Mouse (Mus musculus): ENCODE data around the gene Olfr1145. TPM values are rescaled to one million over a fixed set of nuclear protein-coding genes. Genes with fewer than 3 reads are reported as not detected.

Gene Olfr1145
- not detected in 2 replicates for polyA plus RNA-seq (2016; fragmentation: Nextera tagmentation; extraction: Ambion mirVana)

- H3K4me3 ChIP-seq, result no peak within 1 kb of the TSS
- no peak within 1 kb of the TSS for H3K9ac ChIP-seq
- H3K4me2 ChIP-seq (replicated peaks), result no peak within 1 kb of the TSS
- no peak for ATAC-seq (ENCODE audit: insufficient number of reproducible peaks, insufficient read depth, low FRiP score, low TSS enrichment)
- no peaks in the 10 kb centered on the region for H3K4me1 ChIP-seq
- H3K9me3 ChIP-seq, result no peaks in the 10 kb centered on the region
- H3K27ac ChIP-seq, result no peak within 1 kb of the TSS
- 77% methylated on average over 1 of the region's 1 CpGs for WGBS
- no peaks in the 10 kb centered on the region for H3K36me3 ChIP-seq
- no peaks in the 10 kb centered on the region for H3K27me3 ChIP-seq
These were observed at the start of gene Olfr1145 for GRCm38 (mm10) chr2:87809522-87809921. Gene Olfr1145 (plus strand): TSS chr2:87809822.

- H3K4me1 ChIP-seq, result no peaks in the 10 kb centered on the region
- H3K27ac ChIP-seq, result no peak overlapping the region
- ATAC-seq (ENCODE audit: insufficient number of reproducible peaks, insufficient read depth, low FRiP score, low TSS enrichment), result no peak
- no peak overlapping the region for H3K4me3 ChIP-seq
- H3K4me2 ChIP-seq (replicated peaks), result no peak overlapping the region
- no peaks in the 10 kb centered on the region for H3K36me3 ChIP-seq
- no peaks in the 10 kb centered on the region for H3K9me3 ChIP-seq
- 53% methylated on average over 1 of the region's 1 CpGs for WGBS
- no peaks in the 10 kb centered on the region for H3K27me3 ChIP-seq
- no peak overlapping the region for H3K9ac ChIP-seq
These were observed 33.5 kb upstream of the Olfr1145 start for GRCm38 (mm10) chr2:87776143-87776542.

- Histone ChIP-seq H3K4me3 (no peak within 1 kb of the TSS), H3K4me2 (replicated peaks) (no peak within 1 kb of the TSS), H3K27me3 (no peaks in the 10 kb centered on the region), H3K9me3 (no peaks in the 10 kb centered on the region), H3K4me1 (no peaks in the 10 kb centered on the region), H3K9ac (no peak within 1 kb of the TSS), H3K36me3 (no peaks in the 10 kb centered on the region), H3K27ac (no peak within 1 kb of the TSS)
- WGBS, result 79% methylated on average over 4 of the region's 4 CpGs
- no peak for ATAC-seq (ENCODE audit: insufficient number of reproducible peaks, insufficient read depth, low FRiP score, low TSS enrichment)
These were observed 30.4 kb upstream of the Olfr1145 start, which contains the start of gene Olfr152 for GRCm38 (mm10) chr2:87779183-87779582. Gene Olfr152 (plus strand): TSS chr2:87779483.

- H3K9me3 ChIP-seq, result no peaks in the 10 kb centered on the region
- H3K9ac ChIP-seq, result no peak within 1 kb of the TSS
- no peak within 1 kb of the TSS for H3K4me2 ChIP-seq (replicated peaks)
- H3K4me3 ChIP-seq, result no peak within 1 kb of the TSS
- H3K27me3 ChIP-seq, result no peaks in the 10 kb centered on the region
- no peaks in the 10 kb centered on the region for H3K36me3 ChIP-seq
- no peak within 1 kb of the TSS for H3K27ac ChIP-seq
- no peak for ATAC-seq (ENCODE audit: insufficient number of reproducible peaks, insufficient read depth, low FRiP score, low TSS enrichment)
- H3K4me1 ChIP-seq, result no peaks in the 10 kb centered on the region
These were observed 9.3 kb upstream of the Olfr1145 start, which contains the start of gene Olfr1143 for GRCm38 (mm10) chr2:87800292-87800691. Gene Olfr1143 (plus strand): TSS chr2:87800592.

GRCm38 (mm10) chr2:87830233-87830632 is 20.6 kb downstream of the Olfr1145 start, which contains the start of gene Olfr1148:
Gene Olfr1148 (plus strand): TSS chr2:87830533.
- H3K36me3 ChIP-seq, result no peaks in the 10 kb centered on the region
- H3K4me3 ChIP-seq, result no peak within 1 kb of the TSS
- H3K9ac ChIP-seq, result no peak within 1 kb of the TSS
- no peaks in the 10 kb centered on the region for H3K9me3 ChIP-seq
- no peaks in the 10 kb centered on the region for H3K4me1 ChIP-seq
- no peak within 1 kb of the TSS for H3K27ac ChIP-seq
- ATAC-seq (ENCODE audit: insufficient number of reproducible peaks, insufficient read depth, low FRiP score, low TSS enrichment), result no peak
- WGBS, result 86% methylated on average over 1 of the region's 1 CpGs
- no peak within 1 kb of the TSS for H3K4me2 ChIP-seq (replicated peaks)
- no peaks in the 10 kb centered on the region for H3K27me3 ChIP-seq

GRCm38 (mm10) chr2:87843693-87844092 is 34.1 kb downstream of the Olfr1145 start, which contains the start of gene Olfr1150-ps1:
Gene Olfr1150-ps1 (plus strand): TSS chr2:87843993.
- WGBS, result 79% methylated on average over 1 of the region's 1 CpGs
- H3K4me1 ChIP-seq, result no peaks in the 10 kb centered on the region
- H3K9ac ChIP-seq, result no peak within 1 kb of the TSS
- no peak within 1 kb of the TSS for H3K27ac ChIP-seq
- ATAC-seq (ENCODE audit: insufficient number of reproducible peaks, insufficient read depth, low FRiP score, low TSS enrichment), result no peak
- no peaks in the 10 kb centered on the region for H3K36me3 ChIP-seq
- no peak within 1 kb of the TSS for H3K4me2 ChIP-seq (replicated peaks)
- H3K4me3 ChIP-seq, result no peak within 1 kb of the TSS
- H3K9me3 ChIP-seq, result no peaks in the 10 kb centered on the region
- H3K27me3 ChIP-seq, result no peaks in the 10 kb centered on the region

GRCm38 (mm10) chr2:87855562-87855961 is 45.9 kb downstream of the Olfr1145 start, which contains the start of gene Olfr1151:
Gene Olfr1151 (plus strand): TSS chr2:87855862.
- Histone ChIP-seq H3K9ac (no peak within 1 kb of the TSS), H3K27ac (no peak within 1 kb of the TSS), H3K36me3 (no peaks in the 10 kb centered on the region), H3K27me3 (no peaks in the 10 kb centered on the region), H3K4me3 (no peak within 1 kb of the TSS), H3K9me3 (no peaks in the 10 kb centered on the region), H3K4me1 (no peaks in the 10 kb centered on the region), H3K4me2 (replicated peaks) (no peak within 1 kb of the TSS)
- no peak for ATAC-seq (ENCODE audit: insufficient number of reproducible peaks, insufficient read depth, low FRiP score, low TSS enrichment)
- 84% methylated on average over 1 of the region's 1 CpGs for WGBS

Other genes with a start within 250 kb of the Olfr1145 start
- not detected in 2 replicates for gene Olfr1129, start 235.9 kb upstream of the Olfr1145 start, polyA plus RNA-seq (2016; fragmentation: Nextera tagmentation; extraction: Ambion mirVana)
- not detected in 2 replicates for gene Olfr1130, start 203.6 kb upstream of the Olfr1145 start, polyA plus RNA-seq (2016; fragmentation: Nextera tagmentation; extraction: Ambion mirVana)
- not detected in 2 replicates for gene Olfr1131, start 182.7 kb upstream of the Olfr1145 start, polyA plus RNA-seq (2016; fragmentation: Nextera tagmentation; extraction: Ambion mirVana)
- not detected in 2 replicates for gene Olfr1132, start 172.3 kb upstream of the Olfr1145 start, polyA plus RNA-seq (2016; fragmentation: Nextera tagmentation; extraction: Ambion mirVana)
- not detected in 2 replicates for gene Olfr1133, start 162.4 kb upstream of the Olfr1145 start, polyA plus RNA-seq (2016; fragmentation: Nextera tagmentation; extraction: Ambion mirVana)
- gene Olfr1134, start 151.4 kb upstream of the Olfr1145 start, polyA plus RNA-seq (2016; fragmentation: Nextera tagmentation; extraction: Ambion mirVana), result not detected in 2 replicates
- gene Olfr1135, start 136.2 kb upstream of the Olfr1145 start, polyA plus RNA-seq (2016; fragmentation: Nextera tagmentation; extraction: Ambion mirVana), result not detected in 2 replicates
- not detected in 2 replicates for gene Olfr1136, start 115.9 kb upstream of the Olfr1145 start, polyA plus RNA-seq (2016; fragmentation: Nextera tagmentation; extraction: Ambion mirVana)
- gene Olfr1137, start 96.6 kb upstream of the Olfr1145 start, polyA plus RNA-seq (2016; fragmentation: Nextera tagmentation; extraction: Ambion mirVana), result not detected in 2 replicates
- not detected in 2 replicates for gene Olfr1138, start 69.8 kb upstream of the Olfr1145 start, polyA plus RNA-seq (2016; fragmentation: Nextera tagmentation; extraction: Ambion mirVana)
- gene Olfr1140, start 66.1 kb upstream of the Olfr1145 start, polyA plus RNA-seq (2016; fragmentation: Nextera tagmentation; extraction: Ambion mirVana), result not detected in 2 replicates
- gene Olfr1141, start 55.8 kb upstream of the Olfr1145 start, polyA plus RNA-seq (2016; fragmentation: Nextera tagmentation; extraction: Ambion mirVana), result not detected in 2 replicates
- not detected in 2 replicates for gene Olfr152, start 30.3 kb upstream of the Olfr1145 start, polyA plus RNA-seq (2016; fragmentation: Nextera tagmentation; extraction: Ambion mirVana)
- not detected in 2 replicates for gene Olfr1143, start 9.2 kb upstream of the Olfr1145 start, polyA plus RNA-seq (2016; fragmentation: Nextera tagmentation; extraction: Ambion mirVana)
- gene Olfr1148, start 20.7 kb downstream of the Olfr1145 start, polyA plus RNA-seq (2016; fragmentation: Nextera tagmentation; extraction: Ambion mirVana), result not detected in 2 replicates
- not detected in 2 replicates for gene Olfr1150-ps1, start 34.2 kb downstream of the Olfr1145 start, polyA plus RNA-seq (2016; fragmentation: Nextera tagmentation; extraction: Ambion mirVana)
- gene Olfr1151, start 46.0 kb downstream of the Olfr1145 start, polyA plus RNA-seq (2016; fragmentation: Nextera tagmentation; extraction: Ambion mirVana), result not detected in 2 replicates
- 0.03 TPM in 1 of 2 replicates, not detected in the other for gene Olfr1152, start 56.7 kb downstream of the Olfr1145 start, polyA plus RNA-seq (2016; fragmentation: Nextera tagmentation; extraction: Ambion mirVana)
- not detected in 2 replicates for gene Olfr1153, start 85.1 kb downstream of the Olfr1145 start, polyA plus RNA-seq (2016; fragmentation: Nextera tagmentation; extraction: Ambion mirVana)
- gene Olfr1154, start 95.3 kb downstream of the Olfr1145 start, polyA plus RNA-seq (2016; fragmentation: Nextera tagmentation; extraction: Ambion mirVana), result not detected in 2 replicates
- gene Olfr1155, start 135.3 kb downstream of the Olfr1145 start, polyA plus RNA-seq (2016; fragmentation: Nextera tagmentation; extraction: Ambion mirVana), result not detected in 2 replicates
- not detected in 2 replicates for gene Olfr1156, start 143.3 kb downstream of the Olfr1145 start, polyA plus RNA-seq (2016; fragmentation: Nextera tagmentation; extraction: Ambion mirVana)
- gene Olfr1157, start 158.5 kb downstream of the Olfr1145 start, polyA plus RNA-seq (2016; fragmentation: Nextera tagmentation; extraction: Ambion mirVana), result not detected in 2 replicates
- not detected in 2 replicates for gene Olfr74, start 164.8 kb downstream of the Olfr1145 start, polyA plus RNA-seq (2016; fragmentation: Nextera tagmentation; extraction: Ambion mirVana)
- not detected in 2 replicates for gene Olfr1158, start 180.3 kb downstream of the Olfr1145 start, polyA plus RNA-seq (2016; fragmentation: Nextera tagmentation; extraction: Ambion mirVana)
- not detected in 2 replicates for gene Olfr1160, start 198.4 kb downstream of the Olfr1145 start, polyA plus RNA-seq (2016; fragmentation: Nextera tagmentation; extraction: Ambion mirVana)
- not detected in 2 replicates for gene Olfr1161, start 213.0 kb downstream of the Olfr1145 start, polyA plus RNA-seq (2016; fragmentation: Nextera tagmentation; extraction: Ambion mirVana)
- not detected in 2 replicates for gene Olfr73, start 227.9 kb downstream of the Olfr1145 start, polyA plus RNA-seq (2016; fragmentation: Nextera tagmentation; extraction: Ambion mirVana)
- not detected in 2 replicates for gene Olfr1162, start 241.3 kb downstream of the Olfr1145 start, polyA plus RNA-seq (2016; fragmentation: Nextera tagmentation; extraction: Ambion mirVana)

All from embryonic facial prominence, embryonic 12.5 days (tissue).